ENCODE assay signal across 9 mouse cellular contexts in the genomic region with DNA sequence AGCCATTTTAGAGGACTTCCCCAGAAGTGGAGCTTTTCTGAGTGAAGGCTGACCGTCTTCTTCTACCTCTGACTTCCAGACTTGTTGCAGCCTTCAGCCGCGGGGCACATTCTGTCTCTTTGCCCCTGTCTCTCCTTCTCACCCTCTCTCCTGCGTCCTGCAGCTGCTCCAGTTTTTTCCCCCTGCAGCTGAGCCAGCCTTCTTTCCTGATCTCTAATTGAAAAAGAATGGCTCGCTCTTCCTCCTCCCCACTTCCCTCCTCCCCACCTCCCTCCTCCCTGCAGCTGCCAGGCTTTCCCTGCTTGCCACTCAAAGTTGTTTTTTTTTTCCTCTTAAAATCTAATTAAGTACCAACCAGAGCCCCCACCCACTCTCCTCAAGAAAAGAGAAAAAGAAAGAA. TPM values are rescaled to one million over a fixed set of nuclear protein-coding genes. Genes with fewer than 3 reads are reported as not detected.
DNase-seq lines count a peak whose midpoint lies in the region; ATAC-seq and TF ChIP-seq lines count a peak whose summit lies in the region.
"Had no signal": no experiment of that assay in that cellular context is flagged by ENCODE, and none has a peak within 500 bp of the region (broad histone marks: within the 10 kb centered on the region; RNA-seq: fewer than 3 reads in every experiment).

No protein-coding gene starts in this region.

- WGBS in heart, embryonic 16.5 days, result 41% methylated on average over 5 of the region's 5 CpGs
- WGBS in embryonic facial prominence, embryonic 13.5 days, result 4% methylated on average over 5 of the region's 5 CpGs
- WGBS in liver, embryonic 12.5 days (ENCODE audit: insufficient replicate concordance), result 10% methylated on average over 5 of the region's 5 CpGs

- no peak overlapping the region for H3K27ac ChIP-seq in heart, embryonic 16.5 days (ENCODE audit: low read length)
- peak overlapping the region; percentile 71 for H3K27ac ChIP-seq in embryonic facial prominence, embryonic 13.5 days
- H3K27ac ChIP-seq in liver, embryonic 12.5 days, result peak overlapping the region; percentile 87

- no peak for DNase-seq in heart, adult 18-20 months
- DNase-seq in G1E (ENCODE audit: low spot score), result no peak
- no peak for DNase-seq in adrenal gland, adult 2 months
- no peak for DNase-seq in natural killer cell, adult 2 months (ENCODE audit: low spot score in 2 of 2)
- DNase-seq: adrenal gland, postnatal 25 days had no signal

- no peak for ATAC-seq in heart, embryonic 16.5 days (replicated peaks; ENCODE audit: extremely low read depth, insufficient read depth, low FRiP score)
- ATAC-seq in G1E (ENCODE audit: extremely low read depth, insufficient number of reproducible peaks, low FRiP score, poor library complexity, severe bottlenecking), result no peak
- ATAC-seq in embryonic facial prominence, embryonic 13.5 days (ENCODE audit: insufficient number of reproducible peaks, insufficient read depth, low FRiP score, low TSS enrichment, low read depth), result no peak
- no peak for ATAC-seq in liver, embryonic 12.5 days
- no peak for ATAC-seq in megakaryocyte-erythroid progenitor cell, adult 5-6 weeks (replicated peaks; ENCODE audit: low FRiP score, low TSS enrichment, poor library complexity, severe bottlenecking)

- no peaks in the 10 kb centered on the region for H3K36me3 ChIP-seq in heart, embryonic 16.5 days (ENCODE audit: control insufficient read depth, insufficient read depth)
- H3K36me3 ChIP-seq in G1E (replicated peaks), result no peaks in the 10 kb centered on the region
- no peaks in the 10 kb centered on the region for H3K36me3 ChIP-seq in embryonic facial prominence, embryonic 13.5 days
- H3K36me3 ChIP-seq in liver, embryonic 12.5 days, result no peaks in the 10 kb centered on the region

- H3K4me1 ChIP-seq in heart, embryonic 16.5 days (ENCODE audit: control insufficient read depth, insufficient read depth, low read length), result peaks cover 17% of the 10 kb centered on the region
- H3K4me1 ChIP-seq in G1E (ENCODE audit: insufficient read depth, low read depth, low read length), result peaks cover 82% of the 10 kb centered on the region
- H3K4me1 ChIP-seq in embryonic facial prominence, embryonic 13.5 days, result peaks cover 35% of the 10 kb centered on the region
- peaks cover 67% of the 10 kb centered on the region for H3K4me1 ChIP-seq in liver, embryonic 12.5 days

- no peak for TF ChIP-seq CTCF in G1E (IDR thresholded peaks at IDR 0.05; ENCODE audit: low read depth, low read length)

- peak overlapping the region; percentile 47; the same call in 1 of the 2 replicates for H3K9ac ChIP-seq in heart, embryonic 16.5 days (ENCODE audit: low read length)
- H3K9ac ChIP-seq in embryonic facial prominence, embryonic 13.5 days, result peak overlapping the region; percentile 46; the same call in 1 of the 2 replicates
- peak overlapping the region; percentile 56 for H3K9ac ChIP-seq in liver, embryonic 12.5 days

- peaks cover 9% of the 10 kb centered on the region for H3K27me3 ChIP-seq in heart, embryonic 16.5 days (ENCODE audit: control insufficient read depth, insufficient read depth, low read length)
- H3K27me3 ChIP-seq in G1E (ENCODE audit: insufficient read depth, low read length), result peaks cover 27% of the 10 kb centered on the region
- H3K27me3 ChIP-seq in embryonic facial prominence, embryonic 13.5 days, result peaks cover 20% of the 10 kb centered on the region; the same call in 1 of the 2 replicates
- H3K27me3 ChIP-seq in liver, embryonic 12.5 days (replicated peaks), result peaks cover 7% of the 10 kb centered on the region

- no peak overlapping the region; the same call in 1 of the 2 replicates for H3K4me3 ChIP-seq in heart, embryonic 16.5 days (ENCODE audit: low read length)
- H3K4me3 ChIP-seq in G1E (ENCODE audit: low read depth, low read length), result peak overlapping the region; percentile 53; the same call in 1 of the 2 replicates
- H3K4me3 ChIP-seq in embryonic facial prominence, embryonic 13.5 days, result no peak overlapping the region
- peak overlapping the region; percentile 33 for H3K4me3 ChIP-seq in liver, embryonic 12.5 days

- H3K4me2 ChIP-seq in heart, embryonic 16.5 days (ENCODE audit: low read depth, low read length), result peak overlapping the region; percentile 55
- H3K4me2 ChIP-seq in embryonic facial prominence, embryonic 13.5 days, result peak overlapping the region; percentile 50
- H3K4me2 ChIP-seq in liver, embryonic 12.5 days, result peak overlapping the region; percentile 69

- H3K9me3 ChIP-seq in heart, embryonic 16.5 days (replicated peaks; ENCODE audit: control insufficient read depth, low read length), result no peaks in the 10 kb centered on the region
- H3K9me3 ChIP-seq in G1E (replicated peaks), result no peaks in the 10 kb centered on the region
- H3K9me3 ChIP-seq in embryonic facial prominence, embryonic 13.5 days, result no peaks in the 10 kb centered on the region
- no peaks in the 10 kb centered on the region for H3K9me3 ChIP-seq in liver, embryonic 12.5 days (replicated peaks)

RNA-seq across cellular contexts. Expression of a gene that starts 4.3 kb away (rescaled TPM):
- 43.1 and 52.1 TPM in 2 replicates for polyA plus RNA-seq in heart, embryonic 16.5 days (2015; fragmentation: Nextera tagmentation; extraction: Ambion mirVana)
- total RNA-seq in heart, adult 18-20 months (2021), result 10 to 100 TPM; 11.7 to 13.8 TPM
- total RNA-seq in G1E (2014; fragmentation: Nextera tagmentation) (6.6 and 8.1 TPM in 2 replicates), G1E (2017) (28.7 and 32.6 TPM in 2 replicates)
- polyA plus RNA-seq in G1E (2012), result 13.2 and 13.6 TPM in 2 replicates
- 50.6 and 55.5 TPM in 2 replicates for polyA plus RNA-seq in embryonic facial prominence, embryonic 13.5 days (2015; fragmentation: Nextera tagmentation; extraction: Ambion mirVana)
- 22.2 and 23.3 TPM in 2 replicates for polyA plus RNA-seq in liver, embryonic 12.5 days (2016; fragmentation: Nextera tagmentation; extraction: Ambion mirVana)
- total RNA-seq in megakaryocyte-erythroid progenitor cell, adult 5-6 weeks (2014; fragmentation: Nextera tagmentation), result 3.4 and 6.4 TPM in 2 replicates
- 11.5 and 12.9 TPM in 2 replicates for total RNA-seq in megakaryocyte-erythroid progenitor cell, adult 5-6 weeks (2017)
- 10 to 100 TPM; 41.0 to 57.6 TPM for total RNA-seq in adrenal gland, adult 2 months (2021)
- 20.8 and 30.2 TPM in 2 replicates for polyA plus RNA-seq in adrenal gland, adult 2 months (2012; rRNA removed)

RNA-seq across cellular contexts. Expression of a gene that starts 48.6 kb away (rescaled TPM):
- 17.6 and 22.5 TPM in 2 replicates for polyA plus RNA-seq in heart, embryonic 16.5 days (2015; fragmentation: Nextera tagmentation; extraction: Ambion mirVana)
- total RNA-seq in heart, adult 18-20 months (2021), result 10 to 100 TPM; 57.5 to 67.5 TPM
- total RNA-seq in G1E (2014; fragmentation: Nextera tagmentation) (62.1 and 66.9 TPM in 2 replicates), G1E (2017) (15.6 and 17.3 TPM in 2 replicates)
- 58.6 and 64.7 TPM in 2 replicates for polyA plus RNA-seq in G1E (2012)
- 7.3 and 9.3 TPM in 2 replicates for polyA plus RNA-seq in embryonic facial prominence, embryonic 13.5 days (2015; fragmentation: Nextera tagmentation; extraction: Ambion mirVana)
- 10.8 TPM in 2 replicates for polyA plus RNA-seq in liver, embryonic 12.5 days (2016; fragmentation: Nextera tagmentation; extraction: Ambion mirVana)
- 38.5 and 38.8 TPM in 2 replicates for total RNA-seq in megakaryocyte-erythroid progenitor cell, adult 5-6 weeks (2014; fragmentation: Nextera tagmentation)
- 16.0 and 18.0 TPM in 2 replicates for total RNA-seq in megakaryocyte-erythroid progenitor cell, adult 5-6 weeks (2017)
- total RNA-seq in adrenal gland, adult 2 months (2021), result 10 to 100 TPM; 14.6 to 15.1 TPM
- polyA plus RNA-seq in adrenal gland, adult 2 months (2012; rRNA removed), result 13.3 and 13.7 TPM in 2 replicates

Comparison
In these comparisons a context has a peak if more than half of its experiments do, and no peak if none do; other contexts are left out.
1. H3K4me3 ChIP-seq: peak in G1E (single experiment) and liver, embryonic 12.5 days (single experiment); none in heart, embryonic 16.5 days (single experiment) and embryonic facial prominence, embryonic 13.5 days (single experiment).
2. Peak in every context shown above with its lines, with median percentiles within 50 percentile points of each other: H3K4me2 ChIP-seq and H3K9ac ChIP-seq.